Mouse (Mus musculus): ENCODE measurements around the gene Phf13. TPM values are rescaled to one million over a fixed set of nuclear protein-coding genes. Genes with fewer than 3 reads are reported as not detected.
"Not testable (repeated sequence)": the region's sequence is repeated elsewhere in the genome, so short reads cannot be mapped to it uniquely, and the experiment has no call there.

The Phf13 gene
- polyA plus RNA-seq, 1 experiment: 3.8 TPM

DNA sequence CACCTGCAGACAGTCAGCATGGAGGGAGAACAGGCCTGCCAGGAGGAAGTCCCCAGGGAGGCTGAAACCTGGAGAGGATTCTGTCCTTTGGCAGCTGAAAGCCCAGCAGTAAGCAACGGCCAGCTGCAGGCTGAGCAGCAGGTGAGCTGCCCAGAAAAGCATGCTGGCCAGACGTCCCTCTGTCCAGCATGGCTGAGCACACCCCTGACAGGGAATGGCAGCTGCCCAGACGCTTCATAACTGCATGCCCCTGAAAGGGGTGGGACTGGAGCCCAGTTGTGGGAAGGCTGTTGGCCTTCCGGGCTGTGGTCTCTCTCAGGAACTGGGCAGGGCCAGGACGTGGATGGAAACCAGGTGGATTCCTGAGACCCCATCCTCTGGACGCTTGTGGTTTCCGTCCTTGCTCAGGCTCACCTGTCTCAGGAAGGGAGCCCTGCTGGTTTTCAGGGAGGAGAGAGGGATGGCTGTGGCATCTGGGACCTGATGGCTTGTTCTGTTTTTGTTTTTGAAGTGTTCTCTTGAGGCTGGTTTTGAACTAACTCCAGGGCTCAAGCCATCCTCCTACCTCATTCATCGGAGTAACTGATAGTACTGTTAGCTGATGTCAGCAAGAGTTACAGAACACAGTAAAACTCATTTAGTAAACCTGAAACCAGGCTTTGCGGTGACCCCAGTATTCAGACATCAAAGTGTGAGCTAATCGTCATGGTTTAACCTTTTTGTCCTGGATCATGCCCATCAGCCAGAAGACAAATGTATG lies 42.3 kb upstream of the Phf13 start, which contains the start of gene Tas1r1:
Gene Tas1r1, minus strand, starts transcription at position 344 of the 760 bp plus-strand sequence.
- H3K4me1 ChIP-seq (ENCODE audit: control insufficient read depth, insufficient read depth, insufficient read length): peaks cover 6% of the 10 kb centered on the region; the same call in 1 of the 2 replicates
- no peaks in the 10 kb centered on the region for H3K27me3 ChIP-seq (ENCODE audit: control insufficient read depth, insufficient read depth, low read length)
- peak within 1 kb of the TSS; percentile 95 for H3K4me3 ChIP-seq (ENCODE audit: extremely low read depth, insufficient read depth, insufficient read length)
- no peak within 1 kb of the TSS for H3K27ac ChIP-seq (ENCODE audit: insufficient read depth, low read length)
- 28% methylated on average over 10 of the region's 10 CpGs for WGBS
- TF ChIP-seq POLR2A (IDR thresholded peaks at IDR 0.05; ENCODE audit: low read depth, low read length) (no peak), CTCF (IDR thresholded peaks at IDR 0.05; ENCODE audit: extremely low read depth, insufficient read depth, insufficient read length, insufficient replicate concordance) (no peak)
- peaks cover 2% of the 10 kb centered on the region for H3K36me3 ChIP-seq (ENCODE audit: control insufficient read depth, insufficient read depth, low read length)
- no peak for DNase-seq (ENCODE audit: low read depth in 1 of 2, low spot score in 2 of 2)

DNA sequence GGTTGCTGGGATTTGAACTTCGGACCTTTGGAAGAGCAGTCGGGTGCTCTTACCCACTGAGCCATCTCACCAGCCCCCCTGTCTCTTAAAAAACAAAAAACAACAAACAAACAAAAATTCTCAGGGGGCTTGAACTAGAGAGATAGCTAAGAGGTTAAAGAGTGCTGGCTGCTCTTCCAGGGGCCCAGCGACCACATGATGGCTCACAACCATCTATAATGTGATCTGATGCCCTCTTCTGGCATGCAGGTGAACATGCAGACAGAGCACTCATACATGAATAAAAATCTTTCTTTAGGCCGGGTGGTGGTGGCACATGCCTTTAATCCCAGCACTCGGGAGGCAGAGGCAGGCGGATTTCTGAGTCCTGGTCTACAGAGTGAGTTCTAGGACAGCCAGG lies 40.4 kb upstream of the Phf13 start:
- DNase-seq (ENCODE audit: low read depth in 1 of 2, low spot score in 2 of 2); H3K4me3 ChIP-seq (ENCODE audit: extremely low read depth, insufficient read depth, insufficient read length); H3K27me3 ChIP-seq (ENCODE audit: control insufficient read depth, insufficient read depth, low read length); H3K36me3 ChIP-seq (ENCODE audit: control insufficient read depth, insufficient read depth, low read length); H3K4me1 ChIP-seq (ENCODE audit: control insufficient read depth, insufficient read depth, insufficient read length); H3K27ac ChIP-seq (ENCODE audit: insufficient read depth, low read length): not testable (repeated sequence)
- 91% methylated on average over 6 of the region's 6 CpGs for WGBS

- Histone ChIP-seq H3K4me3 (ENCODE audit: extremely low read depth, insufficient read depth, insufficient read length) (no peak overlapping the region), H3K27ac (ENCODE audit: insufficient read depth, low read length) (no peak overlapping the region), H3K4me1 (ENCODE audit: control insufficient read depth, insufficient read depth, insufficient read length) (0 out of 2 replicates have a peak, but pooled peaks cover 3% of the 10 kb centered on the region), H3K36me3 (ENCODE audit: control insufficient read depth, insufficient read depth, low read length) (no peaks in the 10 kb centered on the region), H3K27me3 (ENCODE audit: control insufficient read depth, insufficient read depth, low read length) (no peaks in the 10 kb centered on the region)
- DNase-seq (ENCODE audit: low read depth in 1 of 2, low spot score in 2 of 2): no peak
- WGBS: 91% methylated on average over 13 of the region's 13 CpGs
- TF ChIP-seq CTCF (IDR thresholded peaks at IDR 0.05; ENCODE audit: extremely low read depth, insufficient read depth, insufficient read length, insufficient replicate concordance) (no peak), POLR2A (IDR thresholded peaks at IDR 0.05; ENCODE audit: low read depth, low read length) (no peak)
Observed at GRCm38 (mm10) chr4:152032922-152033321, 36.9 kb upstream of the Phf13 start.

GRCm38 (mm10) chr4:152029997-152030396 lies 33.9 kb upstream of the Phf13 start:
- Histone ChIP-seq H3K27ac (ENCODE audit: insufficient read depth, low read length) (no peak overlapping the region), H3K36me3 (ENCODE audit: control insufficient read depth, insufficient read depth, low read length) (no peaks in the 10 kb centered on the region), H3K27me3 (ENCODE audit: control insufficient read depth, insufficient read depth, low read length) (no peaks in the 10 kb centered on the region), H3K4me3 (ENCODE audit: extremely low read depth, insufficient read depth, insufficient read length) (no peak overlapping the region), H3K4me1 (ENCODE audit: control insufficient read depth, insufficient read depth, insufficient read length) (peaks cover 16% of the 10 kb centered on the region; the same call in 1 of the 2 replicates)
- WGBS: 76% methylated on average over 4 of the region's 4 CpGs
- DNase-seq (ENCODE audit: low read depth in 1 of 2, low spot score in 2 of 2): no peak
- no peak for TF ChIP-seq CTCF (IDR thresholded peaks at IDR 0.05; ENCODE audit: extremely low read depth, insufficient read depth, insufficient read length, insufficient replicate concordance)
- no peak for TF ChIP-seq POLR2A (IDR thresholded peaks at IDR 0.05; ENCODE audit: low read depth, low read length)

- Histone ChIP-seq H3K4me3 (ENCODE audit: extremely low read depth, insufficient read depth, insufficient read length) (no peak overlapping the region), H3K4me1 (ENCODE audit: control insufficient read depth, insufficient read depth, insufficient read length) (peaks cover 16% of the 10 kb centered on the region; the same call in 1 of the 2 replicates), H3K36me3 (ENCODE audit: control insufficient read depth, insufficient read depth, low read length) (no peaks in the 10 kb centered on the region), H3K27ac (ENCODE audit: insufficient read depth, low read length) (no peak overlapping the region), H3K27me3 (ENCODE audit: control insufficient read depth, insufficient read depth, low read length) (no peaks in the 10 kb centered on the region)
- TF ChIP-seq CTCF (IDR thresholded peaks at IDR 0.05; ENCODE audit: extremely low read depth, insufficient read depth, insufficient read length, insufficient replicate concordance): no peak
- no peak for TF ChIP-seq POLR2A (IDR thresholded peaks at IDR 0.05; ENCODE audit: low read depth, low read length)
- 55% methylated on average over 5 of the region's 5 CpGs for WGBS
- no peak for DNase-seq (ENCODE audit: low read depth in 1 of 2, low spot score in 2 of 2)
Observed at GRCm38 (mm10) chr4:152029087-152029486, 33.0 kb upstream of the Phf13 start.

DNA sequence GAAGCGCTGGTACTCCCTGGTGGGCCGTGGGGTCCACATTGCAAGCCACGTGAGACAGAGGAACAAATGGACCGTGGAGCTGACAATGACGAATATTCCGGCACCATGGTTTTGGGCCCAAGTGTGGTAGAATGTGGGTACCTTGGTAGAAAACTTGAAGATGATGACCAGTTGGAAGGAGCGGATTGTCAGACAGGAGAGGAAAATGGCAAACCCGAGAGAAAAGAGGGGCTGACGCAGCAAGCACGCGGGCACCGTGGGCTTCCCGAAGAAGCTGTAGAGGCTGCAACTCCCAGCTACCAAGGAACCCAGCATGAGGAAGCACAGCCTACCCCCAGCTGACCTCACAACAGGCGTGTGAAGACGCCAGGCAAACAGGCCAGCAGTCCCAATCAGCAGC lies 32.4 kb upstream of the Phf13 start:
- Histone ChIP-seq H3K27me3 (ENCODE audit: control insufficient read depth, insufficient read depth, low read length) (no peaks in the 10 kb centered on the region), H3K36me3 (ENCODE audit: control insufficient read depth, insufficient read depth, low read length) (no peaks in the 10 kb centered on the region; the same call in 1 of the 2 replicates), H3K4me3 (ENCODE audit: extremely low read depth, insufficient read depth, insufficient read length) (no peak overlapping the region), H3K4me1 (ENCODE audit: control insufficient read depth, insufficient read depth, insufficient read length) (peaks cover 16% of the 10 kb centered on the region; the same call in 1 of the 2 replicates), H3K27ac (ENCODE audit: insufficient read depth, low read length) (no peak overlapping the region)
- WGBS: 85% methylated on average over 15 of the region's 15 CpGs
- TF ChIP-seq CTCF (IDR thresholded peaks at IDR 0.05; ENCODE audit: extremely low read depth, insufficient read depth, insufficient read length, insufficient replicate concordance): no peak
- no peak for TF ChIP-seq POLR2A (IDR thresholded peaks at IDR 0.05; ENCODE audit: low read depth, low read length)
- no peak for DNase-seq (ENCODE audit: low read depth in 1 of 2, low spot score in 2 of 2)

DNA sequence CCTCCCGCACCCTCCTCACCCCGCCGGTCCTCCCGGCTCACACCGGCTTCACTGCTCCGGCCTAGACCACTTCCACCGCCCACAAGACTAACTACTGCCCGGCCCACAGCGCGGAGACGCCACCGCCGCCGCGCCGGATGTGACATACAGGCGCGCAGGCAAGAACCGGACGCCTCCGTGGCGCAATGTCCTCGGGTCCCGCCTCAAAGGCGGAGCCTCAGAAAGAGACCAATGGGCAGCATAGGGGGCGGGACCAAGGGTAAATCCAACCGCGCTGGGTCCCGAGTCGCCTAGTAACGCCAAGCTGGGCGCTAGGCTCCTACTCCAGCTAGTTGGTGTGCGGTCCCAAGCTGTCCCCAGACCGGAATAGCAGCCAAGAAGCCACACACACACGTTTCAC lies 31.5 kb upstream of the Phf13 start, which contains the start of gene Zbtb48:
Gene Zbtb48, minus strand, starts transcription at position 148 of the 400 bp plus-strand sequence.
- TF ChIP-seq POLR2A (IDR thresholded peaks at IDR 0.05; ENCODE audit: low read depth, low read length) (peak; percentile 46; the same call in 1 of the 2 replicates), CTCF (IDR thresholded peaks at IDR 0.05; ENCODE audit: extremely low read depth, insufficient read depth, insufficient read length, insufficient replicate concordance) (no peak)
- no peaks in the 10 kb centered on the region for H3K27me3 ChIP-seq (ENCODE audit: control insufficient read depth, insufficient read depth, low read length)
- H3K4me1 ChIP-seq (ENCODE audit: control insufficient read depth, insufficient read depth, insufficient read length): peaks cover 16% of the 10 kb centered on the region; the same call in 1 of the 2 replicates
- H3K27ac ChIP-seq (ENCODE audit: insufficient read depth, low read length): peak within 1 kb of the TSS; percentile 67
- H3K36me3 ChIP-seq (ENCODE audit: control insufficient read depth, insufficient read depth, low read length): no peaks in the 10 kb centered on the region; the same call in 1 of the 2 replicates
- DNase-seq (ENCODE audit: low read depth in 1 of 2, low spot score in 2 of 2): peak; percentile 87 to 94
- under 1% methylated on average over 35 of the region's 35 CpGs for WGBS
- H3K4me3 ChIP-seq (ENCODE audit: extremely low read depth, insufficient read depth, insufficient read length): peak within 1 kb of the TSS; percentile 87

All from spleen, adult 2 months (tissue).